Mouse (Mus musculus) CH12.LX (cell line): Measurements from ENCODE around the gene Amt. TPM values are rescaled to one million over a fixed set of nuclear protein-coding genes. Genes with fewer than 3 reads are reported as not detected.

Experiments
- DNase-seq: peaks from one replicate; pipeline ENCODE4 v3.0.0-alpha.2; 2013; ENCODE audit errors: extremely low read depth
- H3K27ac ChIP-seq: 2 replicates; pipeline ENCODE4 v1.5.1; 2012; ENCODE audit warnings: low read depth, mild to moderate bottlenecking, control low read depth, moderate library complexity; ENCODE audit not compliant: insufficient read depth
- H3K27me3 ChIP-seq: replicated peaks from 2 replicates; pipeline ENCODE3; 2012; ENCODE audit warnings: inconsistent platforms
- H3K36me3 ChIP-seq, 2 experiments: replicated peaks in 1 of 2; 2 replicates each; pipeline versions ENCODE3 to v1.6.1; 2012; ENCODE audit warnings: inconsistent platforms in 1 of 2, low read length in 1 of 2, mild to moderate bottlenecking in 1 of 2, mixed read lengths in 1 of 2, moderate library complexity in 1 of 2; ENCODE audit not compliant: control insufficient read depth in 1 of 2, insufficient read depth in 1 of 2
- H3K4me1 ChIP-seq, 2 experiments: 2 replicates each; pipeline ENCODE4 v1.6.1; 2012; ENCODE audit warnings: inconsistent platforms in 1 of 2, moderate library complexity in 1 of 2; ENCODE audit not compliant: insufficient read depth in 2 of 2, control insufficient read depth in 1 of 2
- H3K4me2 ChIP-seq: 2 replicates; pipeline ENCODE4 v1.6.1; 2012; ENCODE audit warnings: low read depth, mild to moderate bottlenecking, control low read depth; ENCODE audit not compliant: poor library complexity, insufficient read depth, severe bottlenecking
- H3K4me3 ChIP-seq, 3 experiments: fragments of 150-350 bp in 1 of 3; sonication (generic) in 1 of 3; replicated peaks in 1 of 3; 2 replicates each; pipeline versions ENCODE3 to v1.5.1; 2011 to 2012; ENCODE audit warnings: low read depth in 2 of 3, low read length in 2 of 3, mild to moderate bottlenecking in 2 of 3, moderate library complexity in 2 of 3, control low read depth in 1 of 3, improper control_type of control experiment in 1 of 3, inconsistent platforms in 1 of 3, mixed read lengths in 1 of 3; ENCODE audit not compliant: poor library complexity in 1 of 3
- H3K79me2 ChIP-seq: replicated peaks from 2 replicates; pipeline ENCODE4 v1.6.1; 2012; ENCODE audit warnings: mild to moderate bottlenecking, moderate library complexity; ENCODE audit not compliant: control insufficient read depth, poor library complexity, insufficient read depth, severe bottlenecking; ENCODE audit errors: extremely low read depth
- H3K9ac ChIP-seq: 2 replicates; pipeline ENCODE4 v1.6.1; 2012; ENCODE audit warnings: low read depth, mild to moderate bottlenecking, control low read depth, moderate library complexity; ENCODE audit not compliant: insufficient read depth
- H3K9me3 ChIP-seq: replicated peaks from 2 replicates; pipeline ENCODE3; 2012; ENCODE audit warnings: low read length, inconsistent platforms, mixed read lengths
- BHLHE40 ChIP-seq: IDR thresholded peaks from 2 replicates; pipeline ENCODE4 v1.6.1; 2011; ENCODE audit warnings: mild to moderate bottlenecking, low read depth, low read length, improper control_type of control experiment
- CTCF ChIP-seq, 2 experiments: IDR thresholded peaks in 1 of 2; conservative IDR thresholded peaks in 1 of 2; 2 replicates each; pipeline ENCODE4 v1.5.1; 2011 to 2012; ENCODE audit warnings: low read depth in 2 of 2, low read length in 2 of 2, improper control_type of control experiment in 1 of 2, inconsistent platforms in 1 of 2, mild to moderate bottlenecking in 1 of 2, moderate library complexity in 1 of 2
- E2F4 ChIP-seq: IDR thresholded peaks from 2 replicates; pipeline ENCODE4 v1.6.1; 2011; ENCODE audit warnings: low read depth, low read length, improper control_type of control experiment; ENCODE audit not compliant: insufficient replicate concordance
- GABPA ChIP-seq: IDR thresholded peaks from 2 replicates; pipeline ENCODE4 v1.6.1; 2012; ENCODE audit warnings: low read depth, low read length, improper control_type of control experiment, inconsistent platforms; ENCODE audit not compliant: insufficient replicate concordance
- IRF4 ChIP-seq: IDR thresholded peaks from 2 replicates; pipeline ENCODE4 v1.6.1; 2014; ENCODE audit warnings: low read depth, mild to moderate bottlenecking, inconsistent platforms, low read length, improper control_type of control experiment
- KAT2A ChIP-seq: IDR thresholded peaks from 2 replicates; pipeline ENCODE4 v1.6.1; 2012; ENCODE audit warnings: low read length, improper control_type of control experiment, inconsistent platforms; ENCODE audit not compliant: insufficient replicate concordance
- MAX ChIP-seq: IDR thresholded peaks from 2 replicates; pipeline ENCODE4 v1.6.1; 2011; ENCODE audit warnings: low read length, improper control_type of control experiment
- MEF2A ChIP-seq: IDR thresholded peaks from 2 replicates; pipeline ENCODE4 v1.6.1; 2014; ENCODE audit warnings: low read depth, mild to moderate bottlenecking, inconsistent platforms, low read length, improper control_type of control experiment, borderline replicate concordance
- MYC ChIP-seq: IDR thresholded peaks from 2 replicates; pipeline ENCODE4 v1.6.1; 2011; ENCODE audit warnings: low read depth, mild to moderate bottlenecking, improper control_type of control experiment, low read length
- POLR2AphosphoS2 ChIP-seq: IDR thresholded peaks from 2 replicates; pipeline ENCODE4 v1.6.1; 2011; ENCODE audit warnings: low read depth, low read length, improper control_type of control experiment
- RAD21 ChIP-seq: IDR thresholded peaks from 2 replicates; pipeline ENCODE4 v1.6.1; 2011; ENCODE audit warnings: low read depth, mild to moderate bottlenecking, low read length, improper control_type of control experiment, moderate library complexity
- SIN3A ChIP-seq: IDR thresholded peaks from 2 replicates; pipeline ENCODE4 v1.6.1; 2012; ENCODE audit warnings: low read length, improper control_type of control experiment, inconsistent platforms
- UBTF ChIP-seq: IDR thresholded peaks from 2 replicates; pipeline ENCODE4 v1.6.1; 2012; ENCODE audit warnings: low read depth, mild to moderate bottlenecking, inconsistent platforms, low read length, improper control_type of control experiment, moderate library complexity
- ZC3H11A ChIP-seq: IDR thresholded peaks from 2 replicates; pipeline ENCODE4 v1.6.1; 2012; ENCODE audit warnings: low read depth, mild to moderate bottlenecking, inconsistent platforms, low read length, improper control_type of control experiment
- ZMIZ1 ChIP-seq: IDR thresholded peaks from 2 replicates; pipeline ENCODE4 v1.6.1; 2012; ENCODE audit warnings: low read depth, mild to moderate bottlenecking, inconsistent platforms, low read length, improper control_type of control experiment
- ZNF384 ChIP-seq: IDR thresholded peaks from 2 replicates; pipeline ENCODE4 v1.6.1; 2012; ENCODE audit warnings: low read depth, low read length, improper control_type of control experiment, inconsistent platforms
- dilution Hi-C: fragments of 300-500 bp; cut with MboI; formaldehyde crosslinking; loops from 2 replicates; pipeline ENCODE4 v1.14.3; 2020; ENCODE audit warnings: low sequenced_read_pairs; ENCODE audit not compliant: extremely low pct_unique_long_range_greater_than_20kb, extremely low pct_ligation_motif_present
- in situ Hi-C: fragments of 300-500 bp; cut with MboI; formaldehyde crosslinking; loops from 3 replicates; pipeline ENCODE4 v1.14.3; 2019; ENCODE audit warnings: low sequenced_read_pairs, low pct_ligation_motif_present, low pct_unique_long_range_greater_than_20kb, mixed read lengths
- polyA plus RNA-seq: library from polyadenylated mRNA; unstranded; fragments of >175 nt; gene quantifications from 2 replicates; pipeline ENCODE4 v1.2.1, GENCODE M21; 2012; ENCODE audit warnings: low read depth; ENCODE audit not compliant: insufficient read length
- total RNA-seq, 2 experiments: library from RNA; depleted of rRNA; stranded (reverse); fragments of 300-350 nt in 1 of 2; fragments of >200 nt in 1 of 2; gene quantifications; 2 replicates each; pipeline ENCODE4 v1.2.3; 2012 to 2014

Amt gene
- total and polyA plus RNA-seq, 3 experiments = 1.1 to 2.7 (median 1.5) TPM

DNA sequence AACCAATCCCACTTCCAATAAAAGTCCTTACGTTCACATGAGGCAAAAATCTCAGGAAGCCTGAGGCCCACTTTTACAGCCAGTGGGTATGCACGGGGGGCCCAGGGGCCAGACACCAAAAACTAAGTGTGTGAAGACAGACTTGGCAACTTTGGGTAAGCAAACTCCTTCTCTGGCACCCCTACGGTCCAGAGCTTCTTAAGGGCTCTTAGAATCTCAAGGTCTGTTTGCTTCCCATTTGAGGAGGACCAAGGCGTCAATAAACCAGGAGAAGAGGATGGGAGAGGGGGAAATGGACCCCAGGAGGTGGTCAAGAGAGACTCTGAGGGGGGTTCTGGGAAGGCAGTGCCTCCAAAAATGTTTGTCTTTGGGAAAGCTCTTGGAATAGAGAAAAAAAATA lies 23.2 kb upstream of the Amt start:
- no peak for TF ChIP-seq ZC3H11A
- TF ChIP-seq CTCF (conservative IDR thresholded peaks at IDR 0.05 in 1 of 2, IDR thresholded peaks at IDR 0.05 in 1 of 2; ENCODE audit: low read depth in 2 of 2, low read length in 2 of 2) = no peak
- TF ChIP-seq IRF4 = no peak
- TF ChIP-seq MEF2A = no peak
- no peak for TF ChIP-seq RAD21
- no peak for TF ChIP-seq SIN3A
- H3K9me3 ChIP-seq = no peaks in the 10 kb centered on the region
- H3K27ac ChIP-seq = no peak overlapping the region
- H3K36me3 ChIP-seq = no peaks in the 10 kb centered on the region
- dilution Hi-C loops (no loop called here), in situ Hi-C loops (loop anchor here (5.0 kb wide), 1 partner anchor 71 kb away; no protein-coding TSS in a partner anchor)
- H3K79me2 ChIP-seq = no peaks in the 10 kb centered on the region
- no peak overlapping the region for H3K4me3 ChIP-seq
- no peak overlapping the region for H3K9ac ChIP-seq
- 0 out of 4 replicates have a peak, but pooled peaks cover 0 to 2% of the 10 kb centered on the region in 2 experiments for H3K4me1 ChIP-seq
- no peak overlapping the region for H3K4me2 ChIP-seq
- H3K27me3 ChIP-seq = peaks cover 45% of the 10 kb centered on the region
- no peak for DNase-seq

GRCm38 (mm10) chr9:108274476-108275330 lies 21.9 kb upstream of the Amt start:
- Histone ChIP-seq H3K79me2 (no peaks in the 10 kb centered on the region), H3K4me2 (no peak overlapping the region), H3K9ac (no peak overlapping the region), H3K36me3 (no peaks in the 10 kb centered on the region), H3K4me1 (no peaks in the 10 kb centered on the region), H3K27ac (no peak overlapping the region), H3K4me3 (no peak overlapping the region), H3K9me3 (no peaks in the 10 kb centered on the region), H3K27me3 (peaks cover 40% of the 10 kb centered on the region)
- in situ Hi-C loops = loop anchor here (5.0 kb wide), 1 partner anchor 72 kb away; no protein-coding TSS in a partner anchor
- DNase-seq = no peak
- TF ChIP-seq MAX = no peak
- no peak for TF ChIP-seq ZC3H11A
- no peak for TF ChIP-seq ZNF384
- TF ChIP-seq E2F4 = no peak
- TF ChIP-seq KAT2A = no peak
- no peak for TF ChIP-seq ZMIZ1
- TF ChIP-seq MYC = no peak
- no peak for TF ChIP-seq GABPA
- TF ChIP-seq CTCF (conservative IDR thresholded peaks at IDR 0.05 in 1 of 2, IDR thresholded peaks at IDR 0.05 in 1 of 2; ENCODE audit: low read depth in 2 of 2, low read length in 2 of 2) = no peak
- TF ChIP-seq BHLHE40 = no peak
- no peak for TF ChIP-seq POLR2AphosphoS2
- TF ChIP-seq UBTF = no peak
- dilution Hi-C loops = no loop called here
